Mouse (Mus musculus) stomach, postnatal 0 days (tissue): Measurements from ENCODE around the gene Aox4. TPM values are rescaled to one million over a fixed set of nuclear protein-coding genes. Genes with fewer than 3 reads are reported as not detected.
A peak's percentile ranks its signal among the peaks of the same experiment; 100 is the strongest.

Experiments used
- ATAC-seq: fragments of 200-750 bp; cut with Nextera tagmentation; 2 replicates; pipeline ENCODE4 v1.8.0; 2017; ENCODE audit not compliant: low FRiP score, low TSS enrichment
- DNase-seq: peaks from one replicate; pipeline ENCODE4 v3.0.0-alpha.2; 2016; ENCODE audit warnings: low spot score
- H3K27ac ChIP-seq: fragments of 300-500 bp; sonication (generic); replicated peaks from 2 replicates; pipeline ENCODE4 v1.5.1; 2014; ENCODE audit warnings: mild to moderate bottlenecking, control low read depth
- H3K27me3 ChIP-seq: fragments of 300-500 bp; sonication (generic); 2 replicates; pipeline ENCODE4 v1.6.1; 2014; ENCODE audit warnings: low read length; ENCODE audit not compliant: control insufficient read depth, insufficient read depth
- H3K36me3 ChIP-seq: fragments of 300-500 bp; sonication (generic); 2 replicates; pipeline ENCODE4 v1.6.1; 2014; ENCODE audit warnings: low read length, mixed read lengths; ENCODE audit not compliant: control insufficient read depth, insufficient read depth
- H3K4me1 ChIP-seq: fragments of 300-500 bp; sonication (generic); replicated peaks from 2 replicates; pipeline ENCODE4 v1.6.1; 2014; ENCODE audit warnings: antibody characterized with exemption; ENCODE audit not compliant: control insufficient read depth, insufficient read depth
- H3K4me2 ChIP-seq: fragments of 300-500 bp; sonication (generic); replicated peaks from 2 replicates; pipeline ENCODE4 v1.6.1; 2014; ENCODE audit warnings: low read depth, mild to moderate bottlenecking, control low read depth, moderate library complexity
- H3K4me3 ChIP-seq: fragments of 300-500 bp; sonication (generic); 2 replicates; pipeline ENCODE4 v1.5.1; 2014; ENCODE audit warnings: low read depth, low read length, control low read depth
- H3K9ac ChIP-seq: fragments of 300-500 bp; sonication (generic); 2 replicates; pipeline ENCODE4 v1.6.1; 2014; ENCODE audit warnings: mild to moderate bottlenecking, low read length, control low read depth, mixed read lengths
- H3K9me3 ChIP-seq: fragments of 300-500 bp; sonication (generic); 2 replicates; pipeline ENCODE4 v1.6.1; 2016; ENCODE audit warnings: low read length; ENCODE audit not compliant: control insufficient read depth
- CTCF ChIP-seq: IDR thresholded peaks from 2 replicates; pipeline ENCODE4 v1.5.1; 2016; ENCODE audit warnings: antibody characterized with exemption, low read depth, mild to moderate bottlenecking, moderate library complexity
- EP300 ChIP-seq: optimal IDR thresholded peaks from 2 replicates; pipeline ENCODE3; 2016; ENCODE audit warnings: antibody characterized with exemption
- WGBS: fragments of 180-500 bp; shearing (Covaris S2); extraction: QIAGEN DNeasy Blood & Tissue Kit; methylation state at CpG from one replicate; pipeline ENCODE4 v1.1.7; 2014; 5-methylcytosine and 5-hydroxymethylcytosine counted together
- polyA plus RNA-seq: library from polyadenylated mRNA; unstranded; fragments of >200 nt; fragmentation: Nextera tagmentation; extraction: Ambion mirVana; gene quantifications from 2 replicates; pipeline ENCODE4 v1.2.1, GENCODE M21; 2015

Gene Aox4
- polyA plus RNA-seq, 1 experiment from 2014 or later, result 24.8 TPM

DNA sequence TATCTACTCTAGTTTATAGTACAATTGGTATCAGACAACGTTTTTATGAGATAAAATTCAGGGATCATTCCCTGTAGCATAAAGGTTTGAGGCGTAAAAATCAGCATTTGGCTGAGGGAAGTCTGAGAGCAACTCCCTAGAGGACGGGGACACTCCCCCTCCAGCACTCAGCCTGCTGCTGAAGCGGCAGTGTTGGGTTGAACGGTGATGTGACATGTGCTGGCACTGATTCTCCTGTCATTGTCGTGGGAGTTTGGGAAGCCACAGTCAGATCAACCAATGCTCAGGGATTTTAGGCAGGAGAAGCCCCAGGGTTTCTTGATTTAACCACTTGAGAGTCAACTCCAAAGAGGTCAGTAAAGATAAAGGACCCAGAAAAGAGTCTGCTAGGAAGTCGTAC lies 74.3 kb downstream of the Aox4 start:
- no peak for TF ChIP-seq CTCF
- no peak for TF ChIP-seq EP300
- H3K9me3 ChIP-seq, result no peaks in the 10 kb centered on the region
- no peak overlapping the region for H3K9ac ChIP-seq
- H3K4me2 ChIP-seq, result no peak overlapping the region
- no peaks in the 10 kb centered on the region for H3K4me1 ChIP-seq
- DNase-seq, result no peak
- no peak for ATAC-seq
- no peak overlapping the region for H3K27ac ChIP-seq
- 48% methylated on average over 7 of the region's 7 CpGs for WGBS
- no peaks in the 10 kb centered on the region for H3K27me3 ChIP-seq
- no peaks in the 10 kb centered on the region for H3K36me3 ChIP-seq
- H3K4me3 ChIP-seq, result no peak overlapping the region

GRCm38 (mm10) chr1:58288091-58288490 lies 77.9 kb downstream of the Aox4 start:
- WGBS, result 68% methylated on average over 3 of the region's 3 CpGs
- Histone ChIP-seq H3K9me3 (no peaks in the 10 kb centered on the region), H3K4me1 (no peaks in the 10 kb centered on the region)

GRCm38 (mm10) chr1:58289863-58290469 lies 79.8 kb downstream of the Aox4 start:
- Histone ChIP-seq H3K36me3 (no peaks in the 10 kb centered on the region), H3K27ac (no peak overlapping the region), H3K9me3 (no peaks in the 10 kb centered on the region), H3K4me1 (no peaks in the 10 kb centered on the region), H3K27me3 (no peaks in the 10 kb centered on the region), H3K4me3 (no peak overlapping the region), H3K4me2 (no peak overlapping the region), H3K9ac (no peak overlapping the region)
- TF ChIP-seq EP300 (no peak), CTCF (no peak)
- no peak for DNase-seq
- no peak for ATAC-seq
- WGBS, result 34% methylated on average over 16 of the region's 16 CpGs

More at GRCm38 (mm10) chr1:58288091-58288490, 77.9 kb downstream of the Aox4 start:
- TF ChIP-seq CTCF (no peak), EP300 (no peak)
- no peak overlapping the region for H3K4me3 ChIP-seq
- no peak overlapping the region for H3K4me2 ChIP-seq
- H3K9ac ChIP-seq, result no peak overlapping the region
- no peak overlapping the region for H3K27ac ChIP-seq
- H3K36me3 ChIP-seq, result no peaks in the 10 kb centered on the region
- DNase-seq, result no peak
- ATAC-seq, result no peak
- H3K27me3 ChIP-seq, result no peaks in the 10 kb centered on the region

- Histone ChIP-seq H3K36me3 (no peaks in the 10 kb centered on the region), H3K27me3 (no peaks in the 10 kb centered on the region), H3K4me3 (no peak overlapping the region), H3K9ac (no peak overlapping the region), H3K9me3 (no peaks in the 10 kb centered on the region), H3K27ac (peak overlapping the region; percentile 65; the same call in 1 of the 2 replicates), H3K4me1 (no peaks in the 10 kb centered on the region), H3K4me2 (no peak overlapping the region)
- WGBS, result 35% methylated on average over 13 of the region's 13 CpGs
- ATAC-seq, result peak; percentile 43; the same call in 1 of the 2 replicates
- no peak for DNase-seq
- no peak for TF ChIP-seq CTCF
- no peak for TF ChIP-seq EP300
These were observed 81.5 kb downstream of the Aox4 start for GRCm38 (mm10) chr1:58291394-58292300.

GRCm38 (mm10) chr1:58294730-58295129 lies 84.5 kb downstream of the Aox4 start:
- TF ChIP-seq CTCF (no peak), EP300 (no peak)
- WGBS, result 77% methylated on average over 5 of the region's 5 CpGs
- H3K4me1 ChIP-seq, result no peaks in the 10 kb centered on the region
- no peak for DNase-seq
- no peak overlapping the region for H3K9ac ChIP-seq
- H3K36me3 ChIP-seq, result no peaks in the 10 kb centered on the region
- H3K4me3 ChIP-seq, result no peak overlapping the region
- ATAC-seq, result no peak
- H3K27ac ChIP-seq, result no peak overlapping the region
- H3K27me3 ChIP-seq, result no peaks in the 10 kb centered on the region
- H3K4me2 ChIP-seq, result no peak overlapping the region
- H3K9me3 ChIP-seq, result no peaks in the 10 kb centered on the region

GRCm38 (mm10) chr1:58296278-58296677 lies 86.1 kb downstream of the Aox4 start:
- ATAC-seq, result peak; percentile 83
- DNase-seq, result peak; percentile 67
- no peaks in the 10 kb centered on the region for H3K36me3 ChIP-seq
- 9% methylated on average over 7 of the region's 7 CpGs for WGBS
- H3K27me3 ChIP-seq, result no peaks in the 10 kb centered on the region
- no peaks in the 10 kb centered on the region for H3K4me1 ChIP-seq
- no peaks in the 10 kb centered on the region for H3K9me3 ChIP-seq
- TF ChIP-seq EP300 (no peak), CTCF (peak; percentile 93)
- no peak overlapping the region for H3K9ac ChIP-seq
- H3K27ac ChIP-seq, result no peak overlapping the region
- H3K4me3 ChIP-seq, result no peak overlapping the region
- H3K4me2 ChIP-seq, result no peak overlapping the region
